Mouse (Mus musculus): Measurements from ENCODE around the gene Leo1. TPM values are rescaled to one million over a fixed set of nuclear protein-coding genes. Genes with fewer than 3 reads are reported as not detected.

Gene Leo1
- total RNA-seq (2021), result 19.3 and 26.5 TPM in 2 replicates
- long read RNA-seq, transcript Leo1-201 (12 exons, 2,180 nt), result major isoform, 31 of 39 reads
- long read RNA-seq, partial matches to known transcripts, result 5 of 39 reads
- long read RNA-seq, other reads (novel, unspliced or antisense), result 3 of 39 reads

- DNase-seq, result peak; percentile 85
Observed at GRCm38 (mm10) chr9:75440796-75441666, at the start of gene Leo1. Gene Leo1 (plus strand): TSS chr9:75441524.

GRCm38 (mm10) chr9:75393251-75393650 lies 48.1 kb upstream of the Leo1 start:
- DNase-seq, result no peak

GRCm38 (mm10) chr9:75395971-75396370 lies 45.4 kb upstream of the Leo1 start:
- no peak for DNase-seq

GRCm38 (mm10) chr9:75399069-75399468 lies 42.3 kb upstream of the Leo1 start:
- no peak for DNase-seq

GRCm38 (mm10) chr9:75400639-75401038 lies 40.7 kb upstream of the Leo1 start:
- DNase-seq, result no peak

GRCm38 (mm10) chr9:75401593-75402504 lies 39.5 kb upstream of the Leo1 start:
- no peak for DNase-seq

- no peak for DNase-seq
Observed at GRCm38 (mm10) chr9:75403520-75403919, 37.8 kb upstream of the Leo1 start.

GRCm38 (mm10) chr9:75406121-75406520 lies 35.2 kb upstream of the Leo1 start:
- peak; percentile 24 for DNase-seq

- DNase-seq, result peak; percentile 68
Observed at GRCm38 (mm10) chr9:75407803-75408202, 33.5 kb upstream of the Leo1 start.

GRCm38 (mm10) chr9:75408204-75408826 lies 33.0 kb upstream of the Leo1 start:
- DNase-seq, result no peak

GRCm38 (mm10) chr9:75409031-75409851 lies 32.1 kb upstream of the Leo1 start:
- DNase-seq, result peak; percentile 81

- DNase-seq, result peak; percentile 98
Observed at GRCm38 (mm10) chr9:75409852-75410378, 31.4 kb upstream of the Leo1 start, which contains the start of gene Mapk6. Gene Mapk6 (minus strand): TSS chr9:75410005.

GRCm38 (mm10) chr9:75410868-75411487 lies 30.3 kb upstream of the Leo1 start:
- no peak for DNase-seq

- no peak for DNase-seq
Observed at GRCm38 (mm10) chr9:75411584-75411983, 29.7 kb upstream of the Leo1 start.

- no peak for DNase-seq
Observed at GRCm38 (mm10) chr9:75413206-75413605, 28.1 kb upstream of the Leo1 start.

GRCm38 (mm10) chr9:75414204-75414603 lies 27.1 kb upstream of the Leo1 start:
- DNase-seq, result no peak

GRCm38 (mm10) chr9:75422251-75422691 lies 19.1 kb upstream of the Leo1 start:
- peak; percentile 23 for DNase-seq

GRCm38 (mm10) chr9:75423683-75424082 lies 17.6 kb upstream of the Leo1 start:
- no peak for DNase-seq

GRCm38 (mm10) chr9:75424358-75425150 lies 16.8 kb upstream of the Leo1 start:
- DNase-seq, result no peak
